Mouse (Mus musculus) hindbrain, embryonic 14.5 days (tissue): ENCODE data around the gene Kdm2a. TPM values are rescaled to one million over a fixed set of nuclear protein-coding genes. Genes with fewer than 3 reads are reported as not detected.

Experiments used
- ATAC-seq: fragments of 200-750 bp; cut with Nextera tagmentation; 2 replicates; pipeline ENCODE4 v1.8.0; 2017; ENCODE audit warnings: moderate number of reproducible peaks, mild to moderate bottlenecking, moderate TSS enrichment, moderate library complexity; ENCODE audit not compliant: low FRiP score
- DNase-seq: peaks from one replicate; pipeline ENCODE4 v3.0.0-alpha.2; 2015; ENCODE audit warnings: low spot score
- H3K27ac ChIP-seq: fragments of 300-500 bp; sonication (generic); 2 replicates; pipeline ENCODE4 v1.5.1; 2014; ENCODE audit warnings: mild to moderate bottlenecking, moderate library complexity
- H3K27me3 ChIP-seq: fragments of 300-500 bp; sonication (generic); 2 replicates; pipeline ENCODE4 v1.6.1; 2014; ENCODE audit warnings: mild to moderate bottlenecking, low read length, mixed read lengths; ENCODE audit not compliant: control insufficient read depth, insufficient read depth
- H3K36me3 ChIP-seq: fragments of 300-500 bp; sonication (generic); replicated peaks from 2 replicates; pipeline ENCODE4 v1.6.1; 2014; ENCODE audit not compliant: control insufficient read depth, insufficient read depth
- H3K4me1 ChIP-seq: fragments of 300-500 bp; sonication (generic); replicated peaks from 2 replicates; pipeline ENCODE4 v1.6.1; 2014; ENCODE audit warnings: antibody characterized with exemption, low read length, mixed read lengths; ENCODE audit not compliant: control insufficient read depth, insufficient read depth
- H3K4me2 ChIP-seq: fragments of 300-500 bp; sonication (generic); replicated peaks from 2 replicates; pipeline ENCODE4 v1.6.1; 2014; ENCODE audit warnings: mild to moderate bottlenecking, moderate library complexity
- H3K4me3 ChIP-seq: fragments of 300-500 bp; sonication (generic); replicated peaks from 2 replicates; pipeline ENCODE4 v1.5.1; 2014; ENCODE audit warnings: mild to moderate bottlenecking, low read length
- H3K9ac ChIP-seq: fragments of 300-500 bp; sonication (generic); 2 replicates; pipeline ENCODE4 v1.6.1; 2014
- H3K9me3 ChIP-seq: fragments of 300-500 bp; sonication (generic); 2 replicates; pipeline ENCODE4 v1.6.1; 2016; ENCODE audit warnings: low read length; ENCODE audit not compliant: control insufficient read depth
- WGBS: fragments of 180-500 bp; shearing (Covaris S2); extraction: QIAGEN DNeasy Blood & Tissue Kit; methylation state at CpG from one replicate; pipeline ENCODE4 v1.1.7; 2014; 5-methylcytosine and 5-hydroxymethylcytosine counted together
- polyA plus RNA-seq: library from polyadenylated mRNA; unstranded; fragments of >200 nt; fragmentation: Nextera tagmentation; extraction: Ambion mirVana; gene quantifications from 2 replicates; pipeline ENCODE4 v1.2.1, GENCODE M21; 2014

Gene Kdm2a
- polyA plus RNA-seq = 37.3 and 40.7 TPM in 2 replicates

DNA sequence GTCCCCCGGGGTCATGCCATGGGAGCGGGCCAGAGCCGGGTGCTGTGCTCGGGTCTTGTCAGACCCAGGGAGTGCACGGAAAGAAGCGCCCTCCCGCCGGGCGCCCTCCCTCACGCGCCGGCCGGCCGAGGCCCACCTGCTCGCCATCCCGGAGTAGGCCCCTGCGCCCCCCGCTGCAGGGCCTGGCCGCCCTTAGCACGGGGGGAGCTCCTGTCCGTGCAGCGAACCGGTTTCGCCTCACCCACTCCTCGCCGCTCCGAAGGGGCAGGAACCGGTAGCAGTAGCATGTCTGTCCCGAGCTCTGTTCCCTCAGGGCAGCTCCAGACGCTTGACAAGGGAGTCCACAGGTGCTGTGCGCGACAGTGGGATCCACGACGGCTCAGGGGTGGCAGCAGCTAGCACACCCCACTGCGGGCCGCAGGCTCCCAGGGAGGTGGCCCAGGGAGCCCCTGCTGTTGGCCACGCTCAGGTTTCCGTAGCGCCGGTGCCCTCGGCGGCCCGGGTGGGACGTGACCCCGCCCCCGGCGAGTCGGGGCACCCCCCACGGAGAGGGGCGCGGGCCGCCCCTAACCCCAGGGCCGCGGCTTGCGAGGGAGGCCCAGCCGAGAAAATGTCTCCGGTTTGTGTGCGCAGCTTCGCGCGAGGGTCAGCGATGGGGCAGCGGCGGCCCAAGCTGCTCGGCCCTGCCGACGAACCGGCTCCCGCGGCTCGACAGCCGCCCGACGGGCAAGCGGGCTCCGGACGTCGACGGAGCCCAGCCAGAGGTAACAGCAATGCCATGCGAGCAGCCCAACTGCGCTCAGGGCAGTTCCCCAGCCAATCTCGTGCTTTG is at the start of gene Kdm2a:
Kdm2a (minus strand) TSS at position 488 of the 832 bp plus-strand sequence.
- under 1% methylated on average over 81 of the region's 82 CpGs for WGBS
- Histone ChIP-seq H3K27ac (peak within 1 kb of the TSS; percentile 89), H3K4me2 (peak within 1 kb of the TSS; percentile 96), H3K27me3 (no peaks in the 10 kb centered on the region), H3K9me3 (no peaks in the 10 kb centered on the region), H3K9ac (peak within 1 kb of the TSS; percentile 86), H3K36me3 (peaks cover 7% of the 10 kb centered on the region), H3K4me3 (peak within 1 kb of the TSS; percentile 97), H3K4me1 (peaks cover 28% of the 10 kb centered on the region)
- ATAC-seq = peak; percentile 34; the same call in 1 of the 2 replicates
- DNase-seq = peak; percentile 27

DNA sequence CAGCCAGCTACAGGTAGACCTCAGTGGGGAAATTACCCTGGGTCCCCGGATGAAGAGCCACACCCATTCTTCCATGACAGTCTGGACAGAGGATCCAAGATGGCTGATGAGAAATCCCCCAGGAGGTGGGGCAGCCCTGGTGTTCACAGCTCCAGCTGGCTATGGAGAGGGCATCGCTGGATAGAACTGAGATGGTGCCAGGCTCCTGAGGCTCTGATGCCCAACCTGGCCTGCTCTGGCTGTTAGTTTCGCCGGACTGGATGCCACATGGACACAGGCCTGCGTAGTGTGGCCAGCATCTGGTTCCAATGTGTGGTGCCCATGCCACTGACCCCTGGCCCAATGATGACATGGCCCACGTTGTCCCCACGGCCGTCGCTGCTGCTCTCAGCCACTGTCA is 49.4 kb upstream of the Kdm2a start:
- H3K27me3 ChIP-seq = no peaks in the 10 kb centered on the region
- no peak overlapping the region for H3K4me3 ChIP-seq
- H3K9ac ChIP-seq = no peak overlapping the region
- H3K27ac ChIP-seq = no peak overlapping the region
- H3K4me2 ChIP-seq = no peak overlapping the region
- no peak for ATAC-seq
- no peaks in the 10 kb centered on the region for H3K36me3 ChIP-seq
- DNase-seq = no peak
- no peaks in the 10 kb centered on the region for H3K9me3 ChIP-seq
- 0 out of 2 replicates have a peak, but pooled peaks cover 3% of the 10 kb centered on the region for H3K4me1 ChIP-seq
- WGBS = 87% methylated on average over 9 of the region's 9 CpGs

DNA sequence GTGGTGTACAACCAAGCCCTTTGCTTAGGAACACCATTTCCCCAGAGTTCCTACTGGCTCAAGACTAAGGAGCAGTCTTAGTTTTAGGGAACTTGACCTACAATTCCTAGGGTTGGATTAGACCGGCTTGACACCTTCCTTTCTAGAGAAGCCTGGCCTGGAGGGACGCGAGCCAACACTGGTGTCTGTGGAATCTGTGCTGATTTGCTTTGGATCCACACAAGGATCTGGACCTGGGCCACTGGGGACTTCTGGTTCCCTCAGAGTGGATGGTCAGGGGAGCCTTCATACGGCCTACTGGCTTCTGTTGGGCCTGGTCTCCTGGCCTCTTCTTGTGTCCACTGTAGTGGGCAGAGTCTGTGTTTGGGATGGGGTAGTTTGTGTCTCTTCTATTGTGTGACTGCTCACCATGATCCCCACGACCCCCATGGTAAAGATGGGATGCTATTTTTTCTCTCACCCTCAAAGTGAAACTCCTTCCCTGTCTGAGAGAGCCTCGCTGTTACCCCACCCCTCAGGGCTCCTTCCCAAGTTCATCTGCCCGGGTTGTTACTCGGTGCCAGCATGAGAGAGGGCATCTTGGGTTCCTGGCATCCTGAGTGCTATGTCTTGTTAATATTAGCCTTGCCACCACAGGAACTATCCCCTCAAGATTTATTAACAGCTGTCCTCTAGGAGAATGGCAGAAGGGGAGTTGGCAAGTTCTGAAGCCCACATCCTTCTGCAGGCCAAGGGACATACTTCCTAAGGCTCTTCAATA is 48.8 kb upstream of the Kdm2a start:
- ATAC-seq (no peak), DNase-seq (no peak)
- WGBS = 87% methylated on average over 8 of the region's 8 CpGs
- Histone ChIP-seq H3K9me3 (no peaks in the 10 kb centered on the region), H3K4me1 (no peaks in the 10 kb centered on the region), H3K36me3 (no peaks in the 10 kb centered on the region), H3K4me3 (no peak overlapping the region), H3K4me2 (no peak overlapping the region), H3K9ac (no peak overlapping the region), H3K27ac (no peak overlapping the region), H3K27me3 (no peaks in the 10 kb centered on the region)

DNA sequence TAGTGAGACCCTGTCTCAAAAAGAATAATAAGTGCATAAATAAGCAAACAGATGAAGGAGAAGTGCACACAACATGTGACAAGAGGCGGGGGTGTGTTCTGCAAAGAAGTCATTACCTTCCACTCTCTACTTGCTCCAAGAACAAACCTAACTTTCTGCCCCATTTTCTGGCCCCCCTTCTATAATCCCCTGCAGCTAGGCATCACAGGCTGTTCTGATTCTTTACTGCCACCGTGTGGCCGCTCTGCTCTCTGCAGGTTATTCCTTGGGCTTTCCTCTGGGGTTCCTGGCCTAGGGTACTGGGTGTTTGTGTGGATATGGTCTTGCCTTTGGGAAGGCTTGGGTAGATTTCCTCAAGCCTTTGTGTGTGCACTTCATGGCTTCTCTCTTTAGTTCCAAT is 44.3 kb upstream of the Kdm2a start:
- Histone ChIP-seq H3K27ac (no peak overlapping the region), H3K9ac (no peak overlapping the region), H3K4me1 (0 out of 2 replicates have a peak, but pooled peaks cover 11% of the 10 kb centered on the region), H3K4me3 (no peak overlapping the region), H3K36me3 (no peaks in the 10 kb centered on the region), H3K4me2 (no peak overlapping the region), H3K27me3 (peaks cover 28% of the 10 kb centered on the region), H3K9me3 (no peaks in the 10 kb centered on the region)
- WGBS = 6% methylated on average over 3 of the region's 3 CpGs
- DNase-seq = peak; percentile 83
- no peak for ATAC-seq

DNA sequence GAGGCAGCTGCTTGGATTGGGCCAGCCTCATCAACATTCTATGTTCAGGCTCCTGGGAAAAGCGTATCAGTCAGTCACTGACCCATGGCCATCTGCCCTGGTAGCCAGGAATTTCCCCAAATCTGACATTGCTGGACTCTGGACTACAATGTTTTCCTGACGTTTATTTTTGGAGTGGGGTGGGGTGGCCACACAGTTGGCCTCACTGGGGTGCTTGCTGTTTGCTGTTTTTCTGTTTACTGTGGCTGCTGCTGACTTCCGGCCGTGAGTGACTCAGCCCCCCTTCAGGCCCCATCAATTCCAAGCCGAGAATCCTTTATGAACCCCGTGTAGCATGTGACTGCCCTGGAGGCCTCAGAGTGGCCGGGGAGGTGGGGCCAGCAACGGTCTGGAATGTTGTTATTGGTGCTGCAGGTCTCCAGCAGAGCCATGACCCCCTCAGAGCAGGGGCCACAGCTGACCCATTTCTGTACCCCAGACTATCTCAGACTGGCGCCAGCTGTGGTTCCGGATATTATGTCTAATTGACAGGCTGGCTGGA is 43.6 kb upstream of the Kdm2a start:
- no peak for DNase-seq
- Histone ChIP-seq H3K27me3 (peaks cover 28% of the 10 kb centered on the region), H3K9ac (no peak overlapping the region), H3K4me2 (no peak overlapping the region), H3K4me1 (0 out of 2 replicates have a peak, but pooled peaks cover 11% of the 10 kb centered on the region), H3K4me3 (no peak overlapping the region), H3K9me3 (no peaks in the 10 kb centered on the region), H3K27ac (no peak overlapping the region), H3K36me3 (no peaks in the 10 kb centered on the region)
- no peak for ATAC-seq
- 28% methylated on average over 10 of the region's 10 CpGs for WGBS

DNA sequence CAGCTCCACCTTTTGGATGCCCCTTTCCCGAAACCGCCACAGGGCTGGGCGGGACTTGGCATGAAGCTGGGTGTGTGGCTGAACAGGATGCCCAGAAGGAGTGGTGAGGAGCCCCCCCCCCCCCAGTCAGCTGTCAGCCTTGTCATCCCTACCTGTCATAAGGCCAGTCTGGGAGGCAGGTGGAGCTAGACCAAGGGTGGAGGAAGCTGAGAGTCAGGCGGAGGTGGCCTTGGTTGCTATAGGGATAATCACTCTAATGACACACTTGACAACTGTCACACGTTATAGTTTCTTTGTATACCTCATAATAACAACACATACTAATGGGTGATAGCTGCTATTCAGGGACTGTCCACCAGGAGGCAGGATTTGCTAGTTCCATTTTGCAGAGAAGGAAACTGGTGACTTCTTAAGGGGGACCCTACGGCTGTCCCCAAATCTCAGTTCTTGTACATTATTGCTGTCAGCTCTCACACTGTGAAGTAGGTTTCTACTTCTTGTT is 43.1 kb upstream of the Kdm2a start:
- ATAC-seq (no peak), DNase-seq (peak; percentile 60)
- H3K4me3 ChIP-seq = no peak overlapping the region
- H3K36me3 ChIP-seq = no peaks in the 10 kb centered on the region
- 0 out of 2 replicates have a peak, but pooled peaks cover 11% of the 10 kb centered on the region for H3K4me1 ChIP-seq
- H3K9me3 ChIP-seq = no peaks in the 10 kb centered on the region
- peaks cover 28% of the 10 kb centered on the region for H3K27me3 ChIP-seq
- no peak overlapping the region for H3K9ac ChIP-seq
- WGBS = 38% methylated on average over 6 of the region's 6 CpGs
- H3K27ac ChIP-seq = no peak overlapping the region
- no peak overlapping the region for H3K4me2 ChIP-seq

DNA sequence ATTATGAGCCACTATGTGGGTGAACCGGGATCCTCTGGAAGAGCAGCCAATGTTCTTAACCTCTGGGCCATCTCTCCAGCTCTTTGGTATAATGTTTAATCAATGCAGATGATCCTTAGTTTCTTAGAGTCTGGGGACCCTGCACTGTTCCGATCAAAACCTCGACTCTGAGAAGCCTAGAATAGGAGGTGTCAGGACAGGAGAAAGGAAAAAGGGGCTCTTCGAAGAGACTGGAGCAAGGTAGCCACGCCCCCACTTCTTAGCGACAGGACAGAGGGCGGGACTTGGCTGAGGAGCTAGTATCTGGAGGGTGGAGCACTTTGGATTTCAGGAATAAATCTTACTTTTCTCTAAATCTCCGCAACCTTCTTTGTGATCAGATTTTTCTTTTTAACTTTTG is 42.1 kb upstream of the Kdm2a start:
- no peak for DNase-seq
- Histone ChIP-seq H3K4me3 (no peak overlapping the region), H3K9me3 (no peaks in the 10 kb centered on the region), H3K4me2 (peak overlapping the region; percentile 79; the same call in 1 of the 2 replicates), H3K27me3 (peaks cover 28% of the 10 kb centered on the region), H3K27ac (no peak overlapping the region), H3K9ac (no peak overlapping the region), H3K4me1 (0 out of 2 replicates have a peak, but pooled peaks cover 11% of the 10 kb centered on the region), H3K36me3 (no peaks in the 10 kb centered on the region)
- 13% methylated on average over 8 of the region's 8 CpGs for WGBS
- no peak for ATAC-seq

DNA sequence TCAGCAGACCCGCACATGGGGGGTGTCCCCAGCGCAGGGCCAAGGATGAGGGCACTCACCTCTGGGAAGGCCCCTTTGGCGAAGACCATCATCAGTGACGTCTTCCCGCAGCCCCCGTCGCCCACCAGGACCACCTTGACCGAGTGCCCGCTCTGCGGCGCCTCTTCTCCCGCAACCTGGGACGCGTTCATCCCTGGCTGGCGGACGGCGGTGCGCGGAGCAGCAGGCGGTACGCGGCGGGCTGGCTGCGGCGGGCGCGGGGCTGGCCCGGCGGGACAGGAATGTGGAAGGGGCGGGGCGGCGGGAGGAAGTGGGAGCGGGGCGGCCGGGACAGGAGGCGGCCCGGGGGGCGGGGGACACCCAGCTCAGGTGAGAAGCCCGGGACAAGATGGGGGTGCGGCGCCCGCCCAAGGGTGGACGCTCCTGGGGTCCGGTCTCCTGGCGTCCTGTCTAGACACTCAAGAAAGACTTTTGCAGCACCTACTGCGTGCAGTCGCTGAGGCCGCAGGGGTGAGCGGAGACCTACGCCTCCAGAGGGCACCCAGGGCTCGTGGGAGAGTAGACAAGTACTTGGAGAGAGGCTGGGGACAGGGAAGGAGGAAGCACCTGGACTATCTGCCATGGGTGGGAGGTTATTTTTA is 41.2 kb upstream of the Kdm2a start, which contains the start of gene Rhod:
Rhod (minus strand) TSS at position 272 of the 641 bp plus-strand sequence.
- 0 out of 2 replicates have a peak, but pooled peaks cover 11% of the 10 kb centered on the region for H3K4me1 ChIP-seq
- no peaks in the 10 kb centered on the region for H3K9me3 ChIP-seq
- H3K4me3 ChIP-seq = peak within 1 kb of the TSS; percentile 44
- peak within 1 kb of the TSS; percentile 79 for H3K4me2 ChIP-seq
- H3K36me3 ChIP-seq = no peaks in the 10 kb centered on the region
- 1% methylated on average over 50 of the region's 51 CpGs for WGBS
- ATAC-seq (peak; percentile 43), DNase-seq (no peak)
- peaks cover 28% of the 10 kb centered on the region for H3K27me3 ChIP-seq
- no peak within 1 kb of the TSS for H3K27ac ChIP-seq
- H3K9ac ChIP-seq = peak within 1 kb of the TSS; percentile 55
